Mouse (Mus musculus): ENCODE data around the gene Nudt12.

The Nudt12 gene

DNA sequence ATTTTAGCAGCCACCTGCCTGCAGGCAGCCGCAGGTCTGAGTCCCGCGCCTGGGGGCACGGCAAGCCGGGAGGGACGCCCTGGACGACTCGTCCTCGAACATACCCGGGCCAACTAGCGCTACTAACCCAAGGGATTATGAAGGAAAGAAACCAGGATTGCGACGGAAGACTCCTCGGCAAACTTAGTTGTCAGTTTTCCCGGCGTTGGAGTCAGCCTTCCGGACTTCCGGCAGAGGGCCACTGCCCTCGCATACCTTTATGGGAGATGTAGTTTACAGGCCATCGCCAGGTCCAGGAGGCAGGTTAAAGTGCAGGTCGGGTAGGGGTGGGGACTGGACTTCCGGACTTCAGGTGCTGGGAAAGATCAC lies at the start of gene Nudt12:
Gene Nudt12, minus strand, starts transcription at position 282 of the 369 bp plus-strand sequence.
- DNase-seq = peak; percentile 70

DNA sequence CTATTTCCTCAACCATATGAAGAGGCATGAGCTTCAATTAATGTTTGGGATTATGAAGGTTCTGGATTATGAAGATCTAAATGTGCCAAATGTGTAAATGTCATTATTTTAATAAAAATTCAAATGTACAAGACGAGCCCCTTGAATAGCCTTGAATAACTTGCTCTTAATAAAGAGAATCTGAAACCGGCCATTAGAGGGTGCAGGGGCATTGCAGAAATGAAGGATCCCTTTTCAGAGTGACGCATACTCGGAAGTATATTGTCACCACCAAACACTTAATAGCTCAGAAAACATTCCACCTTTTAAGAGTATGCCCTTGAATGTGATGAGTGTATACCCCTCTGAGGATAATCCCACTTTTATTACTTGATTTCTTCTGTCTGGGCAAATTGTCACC lies 40.1 kb upstream of the Nudt12 start:
- no peak for DNase-seq

DNA sequence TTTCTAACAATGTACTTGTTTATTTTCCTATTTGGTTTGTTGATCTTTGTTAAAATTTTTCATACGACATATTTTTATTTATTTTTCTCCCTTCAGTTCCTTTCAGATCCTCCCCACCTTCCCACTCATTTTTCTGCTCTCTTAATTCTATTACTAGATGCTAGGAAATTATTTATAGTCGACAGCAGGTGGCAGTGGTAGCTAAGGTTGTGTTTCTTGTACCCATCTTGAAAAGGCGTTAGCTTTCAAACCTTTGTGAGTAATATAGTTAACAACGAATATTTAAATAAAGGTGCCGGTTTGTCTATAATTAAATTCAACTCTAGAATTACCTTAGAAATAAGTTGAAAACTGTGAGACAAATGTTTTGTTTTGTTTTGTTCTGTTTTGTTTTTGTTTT lies 26.6 kb upstream of the Nudt12 start:
- DNase-seq = no peak

DNA sequence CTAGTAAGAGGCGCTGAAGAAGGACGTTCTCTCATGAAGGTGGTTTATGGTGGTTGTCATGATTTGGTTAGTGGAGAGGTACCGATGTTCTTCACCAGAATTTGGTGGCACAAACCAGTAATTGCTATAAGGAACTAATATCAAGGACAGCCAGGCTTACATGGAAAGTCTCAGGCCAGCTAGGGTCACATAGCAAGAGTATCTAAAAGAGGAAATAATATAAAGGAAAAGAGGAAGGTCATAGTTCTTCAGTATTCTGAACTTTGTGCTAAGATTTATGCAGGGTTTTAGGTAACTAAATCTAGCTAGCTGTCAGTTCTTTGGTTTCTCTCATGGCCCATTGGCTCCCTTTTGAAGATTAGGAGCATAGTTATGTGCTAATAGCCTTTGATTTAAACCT lies 20.3 kb upstream of the Nudt12 start:
- no peak for DNase-seq

DNA sequence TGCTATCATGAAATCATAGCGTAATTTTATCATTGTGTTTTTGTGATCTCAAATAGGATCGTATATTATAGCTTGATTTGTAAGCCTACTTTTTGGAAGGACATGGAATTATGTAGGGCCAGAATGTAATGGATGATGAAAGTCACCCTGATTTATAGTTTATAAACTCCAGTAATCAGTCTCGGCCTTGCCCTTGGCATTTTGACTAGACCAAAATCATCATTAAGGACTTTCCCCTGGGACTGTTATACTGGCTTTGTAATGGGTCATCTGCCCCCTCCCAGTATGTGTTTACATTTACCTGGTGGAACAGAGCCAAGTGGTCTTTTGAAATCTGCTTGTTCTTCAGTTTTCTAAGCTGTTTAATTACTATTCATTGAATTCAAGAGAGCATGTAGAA lies 13.2 kb upstream of the Nudt12 start:
- DNase-seq = no peak

DNA sequence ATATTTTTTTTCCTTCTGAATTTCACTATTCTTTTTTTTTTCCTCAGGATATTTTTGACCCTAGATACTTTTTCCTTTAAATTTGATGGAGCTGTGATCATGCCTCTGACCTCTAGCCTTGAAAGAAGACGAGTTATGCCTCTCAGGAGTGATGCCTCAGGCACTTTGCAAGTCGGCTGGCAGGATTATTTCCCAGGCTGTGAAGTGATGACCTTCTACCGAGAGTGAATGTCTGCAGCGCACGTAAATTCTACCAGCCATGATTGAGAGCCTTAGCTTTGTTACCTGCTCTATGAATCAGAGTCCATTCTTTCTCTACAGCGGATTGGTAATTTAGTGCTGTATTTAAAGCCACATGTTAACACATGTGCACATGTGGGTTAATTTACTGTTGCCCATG lies 11.3 kb upstream of the Nudt12 start:
- DNase-seq = no peak

DNA sequence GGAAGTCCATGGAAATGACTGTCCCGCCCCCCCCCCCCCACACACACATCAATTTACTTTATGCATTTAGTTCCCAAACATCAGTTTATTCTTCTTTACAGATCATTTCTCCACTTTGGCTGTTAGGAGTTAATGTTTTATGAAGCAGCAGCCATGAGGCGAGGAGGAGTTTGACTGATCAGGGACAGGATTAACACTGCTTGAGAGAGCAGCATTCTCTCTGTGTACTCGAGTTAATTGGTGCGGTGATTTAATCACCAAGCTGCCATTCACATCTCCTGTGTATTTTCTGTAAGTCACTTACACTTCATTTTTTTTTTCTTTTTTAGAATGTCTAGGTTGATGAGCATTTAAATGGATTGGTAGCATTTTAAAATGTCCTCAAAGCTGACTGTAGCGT lies 10.8 kb upstream of the Nudt12 start:
- no peak for DNase-seq

DNA sequence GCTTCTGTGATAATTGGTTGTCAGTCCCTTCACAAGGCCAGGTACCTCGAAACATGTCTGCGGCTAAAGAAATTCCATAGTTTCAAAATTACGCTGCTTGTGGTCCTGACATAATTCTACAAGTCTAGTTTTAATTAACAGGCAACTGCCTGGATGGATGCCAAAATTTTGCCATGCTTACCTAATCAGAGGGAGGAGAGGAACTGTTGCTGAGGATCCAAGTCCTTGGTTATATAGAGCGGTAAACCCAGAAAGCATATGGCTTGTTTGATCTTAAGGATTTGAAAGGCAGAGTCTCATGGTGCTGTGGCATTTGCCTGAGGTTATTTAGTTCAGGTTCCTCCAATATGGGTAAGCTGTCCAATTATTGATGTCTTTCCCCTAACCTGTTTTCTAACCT lies 5.5 kb upstream of the Nudt12 start:
- no peak for DNase-seq

DNA sequence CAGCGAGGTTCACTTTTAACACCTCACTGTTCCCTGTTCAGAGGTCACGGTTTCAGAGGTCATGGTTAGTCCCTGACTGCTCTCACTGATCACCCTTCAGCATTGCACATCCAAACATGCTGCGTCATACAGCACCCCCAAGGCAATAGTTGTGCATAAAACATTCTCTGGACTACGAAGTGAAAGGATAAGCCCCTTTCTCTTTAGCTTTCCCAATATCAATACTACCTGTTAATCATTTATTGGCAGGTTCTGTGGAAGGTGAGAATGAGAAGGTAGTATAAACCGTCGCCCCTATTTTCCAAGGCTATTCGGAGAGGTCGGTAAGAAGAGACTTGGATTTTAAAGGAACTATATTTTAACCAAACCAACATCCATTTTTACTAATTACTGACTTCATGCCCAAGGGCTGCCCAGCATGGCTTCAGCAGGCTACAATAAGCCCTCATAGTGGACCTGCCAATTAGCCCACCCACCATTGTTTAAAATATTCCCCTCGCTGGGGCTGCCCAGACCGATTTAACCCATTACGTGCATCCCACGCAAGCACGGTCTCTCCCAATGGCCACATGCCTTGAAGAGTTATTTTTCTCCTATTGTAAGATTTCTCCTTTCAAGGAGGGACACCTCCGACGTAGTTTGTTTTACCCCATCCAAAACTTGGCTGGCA lies 616 bp downstream of the Nudt12 start:
- DNase-seq = no peak

DNA sequence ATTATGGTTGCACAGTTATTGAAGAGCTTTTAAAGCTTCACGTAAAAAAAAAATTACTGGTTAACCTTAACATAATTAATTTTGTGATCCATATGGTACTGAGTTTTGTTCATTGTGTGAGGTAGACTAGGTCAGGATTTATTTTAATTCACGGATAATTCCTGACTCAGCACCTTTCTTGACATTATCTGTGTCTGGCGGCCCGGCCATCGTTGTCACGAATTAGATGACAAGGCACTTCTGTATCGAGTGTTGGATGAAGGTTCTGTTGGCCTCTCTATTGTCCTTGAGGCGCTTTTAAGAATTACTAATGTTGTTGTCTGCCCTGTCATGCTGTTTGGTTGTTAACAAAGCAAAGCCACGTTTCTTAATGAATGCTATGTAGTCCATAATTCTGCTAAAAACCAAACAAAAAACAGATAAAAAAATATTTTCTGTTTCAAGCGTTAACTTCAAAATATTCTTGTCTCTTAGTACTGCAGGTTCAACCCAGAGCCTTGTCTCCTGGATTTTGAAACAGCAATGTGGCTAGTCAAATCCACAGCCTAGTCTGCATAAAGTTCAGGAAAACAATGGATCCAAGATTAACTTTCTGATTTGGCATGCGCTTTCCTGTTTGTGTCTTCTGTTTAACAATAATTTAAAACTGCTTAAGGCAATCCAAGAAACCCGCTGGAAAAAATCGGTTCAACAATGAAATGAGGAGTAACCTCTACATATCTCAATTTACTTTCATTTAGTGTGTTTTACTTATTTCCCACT lies 1.4 kb downstream of the Nudt12 start:
- DNase-seq = no peak

DNA sequence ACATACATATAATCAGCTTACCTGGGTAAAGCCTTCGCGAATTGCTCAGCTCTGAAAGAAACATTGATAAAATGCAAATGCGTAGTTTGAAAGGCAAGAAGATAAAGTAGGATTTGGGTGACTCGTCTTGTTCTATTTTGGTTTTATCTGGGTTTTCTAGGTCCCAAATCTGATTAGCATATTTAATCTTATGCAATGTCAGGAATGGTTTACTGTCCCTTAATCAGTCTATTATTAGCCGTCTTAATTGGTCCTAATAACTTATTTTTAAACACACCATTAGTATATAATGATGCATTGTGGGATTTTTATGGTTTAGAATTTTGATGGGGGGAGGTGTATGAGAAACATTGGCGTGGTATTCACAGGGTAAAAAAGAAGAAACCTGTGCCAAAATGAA lies 21.9 kb downstream of the Nudt12 start, which contains the start of gene Pdzph1:
Gene Pdzph1, minus strand, starts transcription at position 101 of the 400 bp plus-strand sequence.
- no peak for DNase-seq

DNA sequence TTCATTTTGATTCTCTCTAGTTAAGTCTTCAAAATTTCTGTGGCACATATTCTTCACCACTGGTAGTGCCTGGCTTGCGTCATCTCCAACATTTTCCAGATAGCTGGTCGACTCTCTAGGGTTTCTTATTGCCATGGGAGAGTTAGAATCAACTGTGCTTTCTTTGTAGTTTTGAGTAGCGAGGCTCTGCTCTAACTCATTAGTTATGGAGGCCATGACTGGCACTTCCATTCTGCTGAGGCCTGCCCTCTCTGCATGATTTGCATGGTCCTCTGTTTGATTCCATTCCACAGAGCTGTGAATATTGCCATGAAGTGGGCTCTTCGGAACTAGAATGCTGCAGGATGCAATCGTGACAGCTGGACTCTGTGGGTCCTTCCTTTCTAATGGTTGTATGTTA lies 39.9 kb downstream of the Nudt12 start:
- no peak for DNase-seq

DNA sequence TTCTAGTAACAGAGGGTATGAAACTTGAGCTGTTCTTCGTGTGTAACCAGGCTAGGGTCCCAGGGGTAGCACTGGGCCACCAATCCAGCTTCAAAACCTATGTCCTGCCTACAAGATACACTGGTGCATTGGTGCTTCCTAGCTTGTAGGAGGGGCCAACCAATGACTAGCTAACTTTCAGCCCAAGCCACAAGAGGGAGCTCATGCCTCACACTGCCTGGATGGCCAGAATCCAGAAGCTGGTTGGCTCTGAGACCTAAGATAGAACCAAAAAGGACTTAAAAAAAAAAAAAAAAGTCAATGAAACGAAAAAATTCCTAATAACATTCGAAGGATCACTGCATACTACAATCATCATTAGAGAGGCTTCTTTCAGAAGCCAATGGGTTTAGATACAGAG lies 53.3 kb downstream of the Nudt12 start:
- no peak for DNase-seq

DNA sequence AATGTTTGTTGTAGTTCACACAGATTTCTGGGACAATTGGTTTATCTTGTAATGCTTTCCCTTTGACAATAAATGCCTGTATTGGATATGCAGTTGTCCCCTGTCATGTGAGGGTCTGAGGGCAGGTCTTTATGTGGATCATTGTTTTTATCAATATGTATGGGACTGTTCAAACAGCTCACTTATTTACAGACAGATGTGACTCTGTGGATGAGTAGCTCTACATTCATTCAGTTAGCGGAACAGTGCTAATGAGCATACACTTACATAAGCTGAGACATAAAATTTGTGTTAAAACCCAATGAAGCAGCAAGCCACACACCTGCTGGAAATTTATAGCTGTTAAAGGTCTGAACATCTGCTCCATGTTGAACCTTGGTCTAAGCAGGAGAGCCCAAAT lies 56.1 kb downstream of the Nudt12 start:
- no peak for DNase-seq

Data from cerebellum, adult 9-11 months (tissue).